Mouse (Mus musculus) CD4-positive, CD25-positive, alpha-beta regulatory T cell, adult 2 months (primary cell): Measurements from ENCODE around the gene Tfe3.
A peak's percentile ranks its signal among the peaks of the same experiment; 100 is the strongest.

Experiments used
- DNase-seq: peaks from one replicate; pipeline ENCODE4 v3.0.0-alpha.2; 2012; ENCODE audit warnings: low read depth, low spot score

The Tfe3 gene

DNA sequence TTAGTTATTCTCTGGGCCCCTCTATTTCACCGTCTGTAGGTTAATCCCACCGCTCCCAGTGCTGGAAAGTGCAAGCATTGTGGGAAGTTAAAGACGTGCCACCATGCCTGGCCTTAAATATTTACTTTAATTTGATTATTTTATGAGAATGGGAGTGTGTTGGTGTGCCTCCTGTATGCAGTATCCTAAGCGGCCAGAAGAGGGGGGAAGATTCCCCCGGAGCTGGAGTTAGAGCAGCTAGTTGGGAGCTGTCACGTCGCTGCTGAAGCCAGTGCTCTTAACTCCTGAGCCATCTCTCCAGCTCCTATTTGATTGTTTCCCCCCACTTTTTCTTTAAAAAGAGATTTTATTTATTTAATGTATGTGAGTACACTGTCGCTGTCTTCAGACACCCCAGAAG lies 52.7 kb downstream of the Tfe3 start:
- DNase-seq, result peak; percentile 47

DNA sequence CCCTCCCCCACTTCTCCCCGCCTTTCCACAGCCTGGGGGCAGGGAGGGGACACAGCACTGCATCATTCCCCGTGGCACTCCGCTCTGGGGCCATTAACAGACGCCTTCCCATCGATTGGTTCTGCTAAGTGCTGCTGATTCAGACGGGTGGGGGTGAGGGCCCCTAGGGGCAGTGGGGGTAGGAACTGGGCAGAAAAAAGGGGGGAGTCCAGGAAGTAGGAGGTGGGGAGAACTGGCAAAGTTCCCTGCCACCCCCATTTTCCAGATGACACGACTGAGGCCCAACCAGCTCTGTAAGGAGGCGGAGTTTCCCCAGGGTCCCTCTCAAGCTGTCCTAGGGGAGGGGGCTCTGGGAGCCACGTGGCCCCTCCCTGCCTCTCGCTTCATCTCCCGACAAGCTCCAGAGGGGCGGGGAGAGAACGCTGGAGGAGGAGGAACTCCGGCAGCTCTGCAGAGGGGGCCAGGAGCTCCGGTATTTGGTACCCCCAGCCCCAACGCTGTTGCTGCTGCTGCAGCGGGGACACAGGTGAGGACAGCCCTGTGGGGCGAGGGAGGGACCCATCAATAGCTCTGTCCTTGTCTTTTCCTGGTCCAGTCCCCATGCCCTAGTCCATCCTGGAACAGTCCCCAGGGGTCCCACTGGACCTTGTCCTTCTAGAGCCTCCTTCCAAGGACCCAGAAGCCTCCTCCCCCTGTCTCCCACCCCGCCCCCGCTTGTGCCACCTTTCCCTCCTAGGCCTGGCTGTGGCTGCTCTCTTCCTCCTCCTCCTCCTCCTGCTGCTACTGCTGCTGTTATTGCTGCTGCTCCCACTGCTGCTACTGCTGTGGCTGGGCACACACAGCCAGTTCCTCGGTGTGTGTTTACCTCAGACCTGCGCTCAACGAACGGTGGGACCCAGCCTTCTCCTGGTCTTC lies 59.8 kb downstream of the Tfe3 start, which contains the start of gene Kcnd1:
TSS of gene Kcnd1 (plus strand) at position 425 of the 915 bp plus-strand sequence.
- DNase-seq, result no peak
